Mouse (Mus musculus): ENCODE data around the gene Sag. TPM values are rescaled to one million over a fixed set of nuclear protein-coding genes. Genes with fewer than 3 reads are reported as not detected.

The Sag gene
- polyA plus RNA-seq, 1 experiment from 2014 or later = 0.49 TPM

- no peak overlapping the region for H3K4me3 ChIP-seq (ENCODE audit: low read depth, low read length)
- no peaks in the 10 kb centered on the region for H3K27me3 ChIP-seq (replicated peaks; ENCODE audit: insufficient read depth, low read length)
- ATAC-seq (no peak), DNase-seq (ENCODE audit: low spot score) (peak; percentile 40)
- no peaks in the 10 kb centered on the region for H3K9me3 ChIP-seq (ENCODE audit: low read length)
- no peak overlapping the region for H3K27ac ChIP-seq (ENCODE audit: low read length)
- no peak for TF ChIP-seq CTCF (IDR thresholded peaks at IDR 0.05)
- TF ChIP-seq EP300 (IDR thresholded peaks at IDR 0.05) = no peak
- no peak overlapping the region for H3K9ac ChIP-seq (replicated peaks; ENCODE audit: low read depth)
- no peak overlapping the region for H3K4me2 ChIP-seq (replicated peaks; ENCODE audit: low read depth, low read length)
- WGBS = 37% methylated on average over 11 of the region's 11 CpGs
- H3K36me3 ChIP-seq (ENCODE audit: insufficient read depth, low read length) = no peaks in the 10 kb centered on the region
- H3K4me1 ChIP-seq (ENCODE audit: insufficient read depth, low read depth, low read length) = peaks cover 11% of the 10 kb centered on the region; the same call in 1 of the 2 replicates
Measured at GRCm38 (mm10) chr1:87848237-87848996, 44.9 kb downstream of the Sag start.

GRCm38 (mm10) chr1:87849278-87849677 is 45.8 kb downstream of the Sag start:
- Histone ChIP-seq H3K4me3 (ENCODE audit: low read depth, low read length) (no peak overlapping the region), H3K27ac (ENCODE audit: low read length) (no peak overlapping the region), H3K36me3 (ENCODE audit: insufficient read depth, low read length) (no peaks in the 10 kb centered on the region), H3K4me1 (ENCODE audit: insufficient read depth, low read depth, low read length) (peaks cover 16% of the 10 kb centered on the region; the same call in 1 of the 2 replicates), H3K9me3 (ENCODE audit: low read length) (no peaks in the 10 kb centered on the region), H3K4me2 (replicated peaks; ENCODE audit: low read depth, low read length) (no peak overlapping the region), H3K27me3 (replicated peaks; ENCODE audit: insufficient read depth, low read length) (no peaks in the 10 kb centered on the region), H3K9ac (replicated peaks; ENCODE audit: low read depth) (no peak overlapping the region)
- DNase-seq (ENCODE audit: low spot score) = no peak
- 62% methylated on average over 5 of the region's 5 CpGs for WGBS
- TF ChIP-seq EP300 (IDR thresholded peaks at IDR 0.05) (no peak), CTCF (IDR thresholded peaks at IDR 0.05) (no peak)
- ATAC-seq = no peak

GRCm38 (mm10) chr1:87851344-87851743 is 47.9 kb downstream of the Sag start:
- no peaks in the 10 kb centered on the region for H3K9me3 ChIP-seq (ENCODE audit: low read length)
- ATAC-seq (no peak), DNase-seq (ENCODE audit: low spot score) (no peak)
- H3K9ac ChIP-seq (replicated peaks; ENCODE audit: low read depth) = no peak overlapping the region
- no peaks in the 10 kb centered on the region for H3K27me3 ChIP-seq (replicated peaks; ENCODE audit: insufficient read depth, low read length)
- 90% methylated on average over 3 of the region's 3 CpGs for WGBS
- peaks cover 25% of the 10 kb centered on the region; the same call in 1 of the 2 replicates for H3K4me1 ChIP-seq (ENCODE audit: insufficient read depth, low read depth, low read length)
- no peak overlapping the region for H3K4me2 ChIP-seq (replicated peaks; ENCODE audit: low read depth, low read length)
- no peak overlapping the region for H3K4me3 ChIP-seq (ENCODE audit: low read depth, low read length)
- no peaks in the 10 kb centered on the region for H3K36me3 ChIP-seq (ENCODE audit: insufficient read depth, low read length)
- H3K27ac ChIP-seq (ENCODE audit: low read length) = no peak overlapping the region
- TF ChIP-seq CTCF (IDR thresholded peaks at IDR 0.05) (no peak), EP300 (IDR thresholded peaks at IDR 0.05) (no peak)

GRCm38 (mm10) chr1:87852081-87852790 is 48.8 kb downstream of the Sag start:
- Histone ChIP-seq H3K9ac (replicated peaks; ENCODE audit: low read depth) (no peak overlapping the region), H3K27me3 (replicated peaks; ENCODE audit: insufficient read depth, low read length) (no peaks in the 10 kb centered on the region), H3K4me1 (ENCODE audit: insufficient read depth, low read depth, low read length) (peaks cover 25% of the 10 kb centered on the region; the same call in 1 of the 2 replicates), H3K36me3 (ENCODE audit: insufficient read depth, low read length) (no peaks in the 10 kb centered on the region), H3K4me3 (ENCODE audit: low read depth, low read length) (peak overlapping the region; percentile 94; the same call in 1 of the 2 replicates), H3K9me3 (ENCODE audit: low read length) (no peaks in the 10 kb centered on the region), H3K27ac (ENCODE audit: low read length) (peak overlapping the region; percentile 71; the same call in 1 of the 2 replicates), H3K4me2 (replicated peaks; ENCODE audit: low read depth, low read length) (peak overlapping the region; percentile 92; the same call in 1 of the 2 replicates)
- DNase-seq (ENCODE audit: low spot score) (no peak), ATAC-seq (no peak; the same call in 1 of the 2 replicates)
- no peak for TF ChIP-seq CTCF (IDR thresholded peaks at IDR 0.05)
- TF ChIP-seq EP300 (IDR thresholded peaks at IDR 0.05) = no peak
- 51% methylated on average over 5 of the region's 5 CpGs for WGBS

- WGBS = 3% methylated on average over 30 of the region's 74 CpGs
- Histone ChIP-seq H3K27me3 (replicated peaks; ENCODE audit: insufficient read depth, low read length) (no peaks in the 10 kb centered on the region), H3K36me3 (ENCODE audit: insufficient read depth, low read length) (no peaks in the 10 kb centered on the region), H3K9me3 (ENCODE audit: low read length) (no peaks in the 10 kb centered on the region), H3K9ac (replicated peaks; ENCODE audit: low read depth) (peak within 1 kb of the TSS; percentile 86), H3K4me1 (ENCODE audit: insufficient read depth, low read depth, low read length) (peaks cover 25% of the 10 kb centered on the region; the same call in 1 of the 2 replicates), H3K4me3 (ENCODE audit: low read depth, low read length) (peak within 1 kb of the TSS; percentile 94), H3K27ac (ENCODE audit: low read length) (peak within 1 kb of the TSS; percentile 81), H3K4me2 (replicated peaks; ENCODE audit: low read depth, low read length) (peak within 1 kb of the TSS; percentile 92)
- DNase-seq (ENCODE audit: low spot score) = peak; percentile 88
- peak; percentile 98 for ATAC-seq
- TF ChIP-seq EP300 (IDR thresholded peaks at IDR 0.05) (no peak), CTCF (IDR thresholded peaks at IDR 0.05) (peak; percentile 10; the same call in 1 of the 2 replicates)
Measured at GRCm38 (mm10) chr1:87852892-87853600, 49.6 kb downstream of the Sag start, which contains the start of gene Dgkd. Dgkd (plus strand) TSS chr1:87853287.

All from lung, postnatal 0 days (tissue).